Mouse (Mus musculus): Measurements from ENCODE around the gene 5430403G16Rik.
"Not testable (repeated sequence)": the region's sequence is repeated elsewhere in the genome, so short reads cannot be mapped to it uniquely, and the experiment has no call there.

The 5430403G16Rik gene

GRCm38 (mm10) chr5:109690537-109691201, at the start of gene 5430403G16Rik:
TSS of gene 5430403G16Rik (minus strand) at chr5:109691041.
- CTCF ChIA-PET: interaction anchor here (0.6 kb wide), 2 partner anchors 97 to 288 kb away, joined by 3 read pairs; no protein-coding TSS in a partner anchor

- CTCF ChIA-PET: not testable (repeated sequence)
Observed at GRCm38 (mm10) chr5:109717341-109717740, 26.5 kb upstream of the 5430403G16Rik start.

GRCm38 (mm10) chr5:109691205-109691965, 544 bp upstream of the 5430403G16Rik start:
- CTCF ChIA-PET: interaction anchor here (0.6 kb wide), 1 partner anchor 289 kb away, joined by 3 read pairs; no protein-coding TSS in a partner anchor

GRCm38 (mm10) chr5:109682921-109683320, 7.9 kb downstream of the 5430403G16Rik start:
- CTCF ChIA-PET: no interaction called here

Measured in spleen, embryonic (tissue).